Mouse (Mus musculus) erythroblast, embryonic 14.5 days (primary cell): ENCODE data around the gene Gpd2.

Experiments
- GATA1 ChIP-seq: IDR thresholded peaks from 2 replicates; pipeline ENCODE4 v1.6.1; 2012; ENCODE audit warnings: low read length, inconsistent platforms, mixed read lengths
- TAL1 ChIP-seq: IDR thresholded peaks from 3 replicates; pipeline ENCODE4 v1.6.1; 2012; ENCODE audit warnings: low read length, inconsistent platforms, mixed read lengths

DNA sequence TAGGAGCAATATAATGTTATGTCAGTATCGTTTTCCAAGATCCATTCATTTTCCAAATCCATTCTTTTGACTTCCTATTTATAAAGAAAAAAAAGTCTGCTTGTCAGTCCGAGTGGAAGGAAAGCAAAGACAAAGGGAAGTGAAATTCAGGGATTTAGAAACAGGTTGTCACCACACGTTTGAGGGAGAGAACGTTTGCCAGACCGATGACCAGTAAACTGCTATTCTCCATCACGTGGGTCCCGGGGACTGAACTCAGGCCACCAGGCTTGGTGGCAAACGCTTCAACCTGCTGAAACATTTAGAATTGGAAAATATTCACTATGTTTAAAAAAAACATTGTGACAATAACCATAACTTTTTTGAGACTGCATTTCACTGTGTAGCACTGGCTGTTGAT is 93.8 kb downstream of the Gpd2 start:
- TF ChIP-seq GATA1 (no peak), TAL1 (no peak)
